8 mouse cellular contexts compared by ENCODE assay signal in the genomic region with DNA sequence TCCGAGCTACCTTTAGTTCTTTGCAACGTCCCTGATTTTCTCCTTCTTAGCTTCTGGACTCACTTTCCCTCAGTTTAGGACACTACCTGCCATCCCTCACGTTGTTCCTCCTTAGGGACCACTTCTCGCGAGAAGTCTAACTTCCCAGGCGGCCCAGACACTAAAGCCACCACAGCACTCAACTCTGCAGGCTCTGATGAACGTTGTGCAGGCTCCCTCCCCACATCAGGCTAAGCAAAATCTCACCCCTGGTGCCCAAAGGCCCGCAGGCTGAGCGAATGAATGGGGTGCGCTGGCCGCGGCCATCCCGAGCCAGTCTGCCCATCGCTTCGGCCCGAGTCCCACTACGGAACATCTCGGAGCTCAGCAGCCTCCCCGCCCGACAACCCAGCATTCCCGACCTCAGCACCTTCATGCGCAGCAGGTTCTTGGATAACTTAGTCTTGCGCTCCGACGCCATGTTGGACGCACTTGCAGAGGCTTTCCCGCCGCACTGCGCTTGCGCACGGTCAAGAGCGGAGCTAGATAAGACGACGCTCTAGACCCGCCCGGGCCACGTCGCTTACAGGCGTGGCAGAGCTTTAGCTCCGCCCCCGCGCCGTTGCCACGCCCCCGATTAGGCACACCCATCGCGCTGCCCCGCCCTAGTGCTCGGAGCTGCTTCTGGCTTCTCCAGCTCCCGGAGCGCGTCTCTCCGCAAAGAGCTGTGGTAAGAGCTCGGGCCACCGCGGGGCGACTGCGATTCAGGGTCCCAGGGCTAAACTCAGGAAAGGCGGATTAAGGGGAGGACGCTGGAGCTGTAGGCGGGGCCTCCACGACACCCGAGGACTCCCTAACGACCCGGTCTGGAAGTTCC. TPM values are rescaled to one million over a fixed set of nuclear protein-coding genes. Genes with fewer than 3 reads are reported as not detected.
A peak's percentile ranks its signal among the peaks of the same experiment; 100 is the strongest.
DNase-seq lines count a peak whose midpoint lies in the region; ATAC-seq lines count a peak whose summit lies in the region.

A gene (minus strand): TSS at position 501 of the 856 bp plus-strand sequence.

- peak within 1 kb of the TSS; percentile 93 for H3K9ac ChIP-seq in kidney, embryonic 15.5 days

- H3K4me3 ChIP-seq in heart, embryonic 10.5 days: peak within 1 kb of the TSS; percentile 81
- peak within 1 kb of the TSS; percentile 89 for H3K4me3 ChIP-seq in kidney, embryonic 15.5 days (replicated peaks)

- peak; percentile 95 for ATAC-seq in erythroblast, adult 5-6 weeks (replicated peaks; ENCODE audit: low FRiP score, poor library complexity, severe bottlenecking)
- peak; percentile 97 for ATAC-seq in kidney, embryonic 15.5 days (replicated peaks; ENCODE audit: low FRiP score)
- peak; percentile 96 for ATAC-seq in monocyte, adult 5-6 weeks (replicated peaks; ENCODE audit: insufficient number of reproducible peaks, low FRiP score, low TSS enrichment, poor library complexity, severe bottlenecking)

- H3K36me3 ChIP-seq in heart, embryonic 10.5 days: peaks cover 27% of the 10 kb centered on the region
- H3K36me3 ChIP-seq in kidney, embryonic 15.5 days: peaks cover 27% of the 10 kb centered on the region

- peak; percentile 95 to 97 for DNase-seq in B cell, adult 2 months
- DNase-seq in brain, adult 2 months (ENCODE audit: low read depth, low spot score): peak; percentile 99
- DNase-seq in heart, embryonic 10.5 days (ENCODE audit: low spot score): peak; percentile 99
- DNase-seq in liver: peak; percentile 99
- peak; percentile 96 to 99 for DNase-seq in spleen, postnatal 4 days (ENCODE audit: low spot score in 2 of 2)

- peaks cover 18% of the 10 kb centered on the region for H3K4me1 ChIP-seq in heart, embryonic 10.5 days
- H3K4me1 ChIP-seq in kidney, embryonic 15.5 days: peaks cover 28% of the 10 kb centered on the region

- H3K4me2 ChIP-seq in kidney, embryonic 15.5 days: peak within 1 kb of the TSS; percentile 73

- H3K27me3 ChIP-seq in heart, embryonic 10.5 days (ENCODE audit: insufficient read depth, poor library complexity, severe bottlenecking): no peaks in the 10 kb centered on the region; the same call in 1 of the 2 replicates
- H3K27me3 ChIP-seq in kidney, embryonic 15.5 days: no peaks in the 10 kb centered on the region

- H3K9me3 ChIP-seq in heart, embryonic 10.5 days: no peaks in the 10 kb centered on the region
- no peaks in the 10 kb centered on the region for H3K9me3 ChIP-seq in kidney, embryonic 15.5 days (replicated peaks)

- under 1% methylated on average over 65 of the region's 65 CpGs for WGBS in heart, embryonic 10.5 days
- 1% methylated on average over 65 of the region's 65 CpGs for WGBS in kidney, embryonic 15.5 days

- peak within 1 kb of the TSS; percentile 94 for H3K27ac ChIP-seq in heart, embryonic 10.5 days
- H3K27ac ChIP-seq in kidney, embryonic 15.5 days: peak within 1 kb of the TSS; percentile 96

RNA-seq across cellular contexts. Expression of the gene that starts here (rescaled TPM):
- 10.4 and 19.4 TPM in 2 replicates for total RNA-seq in erythroblast, adult 5-6 weeks (2015; ENCODE audit: low replicate concordance)
- total RNA-seq in erythroblast, adult 5-6 weeks (2017; ENCODE audit: low replicate concordance): 3.5 and 6.3 TPM in 2 replicates
- 45.1 and 65.8 TPM in 2 replicates for polyA plus RNA-seq in heart, embryonic 10.5 days (2016; fragmentation: Nextera tagmentation; extraction: Ambion mirVana)
- polyA plus RNA-seq in kidney, embryonic 15.5 days (2015; fragmentation: Nextera tagmentation; extraction: Ambion mirVana): 64.0 and 64.9 TPM in 2 replicates
- total RNA-seq in monocyte, adult 5-6 weeks (2017): 25.1 to 33.7 TPM (median 25.4 TPM) in 3 replicates

Comparison
In these comparisons a context has a peak if more than half of its experiments do, and no peak if none do; other contexts are left out.
1. Peak in every context shown above with its lines: DNase-seq, ATAC-seq, H3K4me3 ChIP-seq and H3K27ac ChIP-seq.